Mouse (Mus musculus) forebrain, embryonic 13.5 days (tissue): ENCODE results near the gene Lhcgr. TPM values are rescaled to one million over a fixed set of nuclear protein-coding genes. Genes with fewer than 3 reads are reported as not detected.
"Not testable (repeated sequence)": the region's sequence is repeated elsewhere in the genome, so short reads cannot be mapped to it uniquely, and the experiment has no call there.

Source experiments
- ATAC-seq: fragments of 200-750 bp; cut with Nextera tagmentation; 2 replicates; pipeline ENCODE4 v1.8.0; 2017
- H3K27ac ChIP-seq: fragments of 300-500 bp; sonication (generic); 2 replicates; pipeline ENCODE4 v1.5.1; 2015; ENCODE audit warnings: inconsistent platforms, mild to moderate bottlenecking, moderate library complexity
- H3K27me3 ChIP-seq: fragments of 300-500 bp; sonication (generic); 2 replicates; pipeline ENCODE4 v1.6.1; 2015; ENCODE audit warnings: mild to moderate bottlenecking, inconsistent platforms
- H3K36me3 ChIP-seq: fragments of 300-500 bp; sonication (generic); 2 replicates; pipeline ENCODE4 v1.6.1; 2015; ENCODE audit warnings: mild to moderate bottlenecking, inconsistent platforms; ENCODE audit not compliant: poor library complexity, severe bottlenecking
- H3K4me1 ChIP-seq: fragments of 300-500 bp; sonication (generic); 2 replicates; pipeline ENCODE4 v1.6.1; 2015; ENCODE audit warnings: inconsistent platforms
- H3K4me2 ChIP-seq: fragments of 300-500 bp; sonication (generic); 2 replicates; pipeline ENCODE4 v1.6.1; 2015; ENCODE audit warnings: inconsistent platforms, mild to moderate bottlenecking, moderate library complexity
- H3K4me3 ChIP-seq: fragments of 300-500 bp; sonication (generic); 2 replicates; pipeline ENCODE4 v1.5.1; 2015; ENCODE audit warnings: mild to moderate bottlenecking, inconsistent platforms
- H3K9ac ChIP-seq: fragments of 300-500 bp; sonication (generic); 2 replicates; pipeline ENCODE4 v1.6.1; 2015; ENCODE audit warnings: mild to moderate bottlenecking, inconsistent platforms
- H3K9me3 ChIP-seq: fragments of 300-500 bp; sonication (generic); replicated peaks from 2 replicates; pipeline ENCODE4 v1.6.1; 2016; ENCODE audit warnings: inconsistent platforms
- WGBS: fragments of 180-500 bp; shearing (Covaris S2); methylation state at CpG from one replicate; pipeline ENCODE4 v1.1.7; 2015; 5-methylcytosine and 5-hydroxymethylcytosine counted together
- polyA plus RNA-seq: library from polyadenylated mRNA; unstranded; fragments of >200 nt; fragmentation: Nextera tagmentation; extraction: Ambion mirVana; gene quantifications from 2 replicates; pipeline ENCODE4 v1.2.1, GENCODE M21; 2015

The Lhcgr gene
- polyA plus RNA-seq, result 0.42 and 0.49 TPM in 2 replicates

- Histone ChIP-seq H3K36me3 (no peaks in the 10 kb centered on the region), H3K27me3 (peaks cover 19% of the 10 kb centered on the region), H3K4me2 (peak within 1 kb of the TSS; percentile 51), H3K4me3 (peak within 1 kb of the TSS; percentile 18; the same call in 1 of the 2 replicates), H3K9me3 (no peaks in the 10 kb centered on the region), H3K9ac (no peak within 1 kb of the TSS), H3K4me1 (peaks cover 6% of the 10 kb centered on the region), H3K27ac (no peak within 1 kb of the TSS)
- WGBS, result 24% methylated on average over 29 of the region's 31 CpGs
- ATAC-seq, result peak; percentile 62; the same call in 1 of the 2 replicates
These were observed at the start of gene Lhcgr for GRCm38 (mm10) chr17:88791440-88792152. TSS of gene Lhcgr (minus strand) at chr17:88791990.

GRCm38 (mm10) chr17:88817601-88818000 lies 25.8 kb upstream of the Lhcgr start:
- no peak; the same call in 1 of the 2 replicates for ATAC-seq

GRCm38 (mm10) chr17:88812943-88813342 lies 21.2 kb upstream of the Lhcgr start:
- not testable (repeated sequence) for H3K9ac ChIP-seq, H3K4me3 ChIP-seq, H3K27me3 ChIP-seq, H3K27ac ChIP-seq, H3K9me3 ChIP-seq, H3K36me3 ChIP-seq, H3K4me2 ChIP-seq, ATAC-seq, H3K4me1 ChIP-seq
- WGBS, result 87% methylated on average over 3 of the region's 3 CpGs

More at GRCm38 (mm10) chr17:88817601-88818000, 25.8 kb upstream of the Lhcgr start:
- H3K9ac ChIP-seq, result no peak overlapping the region
- H3K9me3 ChIP-seq, result no peaks in the 10 kb centered on the region
- H3K36me3 ChIP-seq, result no peaks in the 10 kb centered on the region
- no peaks in the 10 kb centered on the region for H3K4me1 ChIP-seq
- 46% methylated on average over 2 of the region's 2 CpGs for WGBS
- H3K27me3 ChIP-seq, result no peaks in the 10 kb centered on the region
- H3K27ac ChIP-seq, result no peak overlapping the region
- H3K4me3 ChIP-seq, result no peak overlapping the region
- H3K4me2 ChIP-seq, result no peak overlapping the region

- no peaks in the 10 kb centered on the region for H3K27me3 ChIP-seq
- H3K36me3 ChIP-seq, result no peaks in the 10 kb centered on the region
- H3K4me3 ChIP-seq, result no peak overlapping the region
- H3K9me3 ChIP-seq, result no peaks in the 10 kb centered on the region
- no peak overlapping the region for H3K9ac ChIP-seq
- no peak for ATAC-seq
- H3K4me1 ChIP-seq, result no peaks in the 10 kb centered on the region
- no peak overlapping the region for H3K4me2 ChIP-seq
- no peak overlapping the region for H3K27ac ChIP-seq
- 88% methylated on average over 5 of the region's 5 CpGs for WGBS
These were observed 19.0 kb upstream of the Lhcgr start for GRCm38 (mm10) chr17:88810807-88811206.

GRCm38 (mm10) chr17:88806421-88806820 lies 14.6 kb upstream of the Lhcgr start:
- Histone ChIP-seq H3K4me3 (no peak overlapping the region), H3K9me3 (no peaks in the 10 kb centered on the region), H3K27ac (no peak overlapping the region), H3K4me2 (no peak overlapping the region), H3K27me3 (no peaks in the 10 kb centered on the region), H3K9ac (no peak overlapping the region), H3K36me3 (no peaks in the 10 kb centered on the region), H3K4me1 (no peaks in the 10 kb centered on the region)
- WGBS, result 93% methylated on average over 8 of the region's 8 CpGs
- ATAC-seq, result no peak

- H3K27me3 ChIP-seq, result no peaks in the 10 kb centered on the region
- H3K27ac ChIP-seq, result no peak overlapping the region
- H3K4me2 ChIP-seq, result no peak overlapping the region
- no peaks in the 10 kb centered on the region for H3K36me3 ChIP-seq
- H3K9me3 ChIP-seq, result no peaks in the 10 kb centered on the region
- no peak overlapping the region for H3K9ac ChIP-seq
- no peak overlapping the region for H3K4me3 ChIP-seq
- no peak for ATAC-seq
- H3K4me1 ChIP-seq, result no peaks in the 10 kb centered on the region
These were observed 11.7 kb upstream of the Lhcgr start for GRCm38 (mm10) chr17:88803441-88803840.

GRCm38 (mm10) chr17:88790680-88791079 lies 1.1 kb downstream of the Lhcgr start:
- Histone ChIP-seq H3K36me3 (no peaks in the 10 kb centered on the region), H3K27ac (no peak overlapping the region), H3K9me3 (no peaks in the 10 kb centered on the region), H3K4me3 (no peak overlapping the region), H3K4me1 (peaks cover 6% of the 10 kb centered on the region), H3K4me2 (no peak overlapping the region), H3K27me3 (peaks cover 19% of the 10 kb centered on the region), H3K9ac (no peak overlapping the region)
- no peak for ATAC-seq
- WGBS, result 75% methylated on average over 2 of the region's 2 CpGs

GRCm38 (mm10) chr17:88788392-88788791 lies 3.4 kb downstream of the Lhcgr start:
- no peaks in the 10 kb centered on the region for H3K36me3 ChIP-seq
- 70% methylated on average over 2 of the region's 2 CpGs for WGBS
- H3K4me2 ChIP-seq, result no peak overlapping the region
- H3K27ac ChIP-seq, result no peak overlapping the region; the same call in 1 of the 2 replicates
- peak; percentile 36; the same call in 1 of the 2 replicates for ATAC-seq
- H3K4me1 ChIP-seq, result peaks cover 6% of the 10 kb centered on the region
- no peaks in the 10 kb centered on the region for H3K9me3 ChIP-seq
- no peak overlapping the region for H3K9ac ChIP-seq
- peaks cover 19% of the 10 kb centered on the region for H3K27me3 ChIP-seq
- no peak overlapping the region for H3K4me3 ChIP-seq

- H3K36me3 ChIP-seq, result no peaks in the 10 kb centered on the region
- 72% methylated on average over 6 of the region's 6 CpGs for WGBS
These were observed 4.9 kb downstream of the Lhcgr start for GRCm38 (mm10) chr17:88786881-88787280.

GRCm38 (mm10) chr17:88786385-88786784 lies 5.4 kb downstream of the Lhcgr start:
- 0 out of 2 replicates have a peak, but pooled peaks cover 1% of the 10 kb centered on the region for H3K4me1 ChIP-seq
- 88% methylated on average over 4 of the region's 4 CpGs for WGBS

More at GRCm38 (mm10) chr17:88786881-88787280, 4.9 kb downstream of the Lhcgr start:
- peaks cover 9% of the 10 kb centered on the region for H3K27me3 ChIP-seq
- no peak overlapping the region for H3K4me3 ChIP-seq
- no peak for ATAC-seq
- no peak overlapping the region for H3K4me2 ChIP-seq
- peaks cover 6% of the 10 kb centered on the region for H3K4me1 ChIP-seq
- H3K9ac ChIP-seq, result no peak overlapping the region
- no peaks in the 10 kb centered on the region for H3K9me3 ChIP-seq
- H3K27ac ChIP-seq, result no peak overlapping the region

GRCm38 (mm10) chr17:88779148-88779547 lies 12.6 kb downstream of the Lhcgr start:
- Histone ChIP-seq H3K9me3 (no peaks in the 10 kb centered on the region; the same call in 1 of the 2 replicates), H3K4me2 (no peak overlapping the region), H3K4me1 (0 out of 2 replicates have a peak, but pooled peaks cover 3% of the 10 kb centered on the region), H3K4me3 (no peak overlapping the region), H3K27me3 (peaks cover 8% of the 10 kb centered on the region; the same call in 1 of the 2 replicates), H3K9ac (no peak overlapping the region), H3K36me3 (no peaks in the 10 kb centered on the region), H3K27ac (no peak overlapping the region)
- peak; percentile 55; the same call in 1 of the 2 replicates for ATAC-seq
- WGBS, result 33% methylated on average over 3 of the region's 3 CpGs

More at GRCm38 (mm10) chr17:88786385-88786784, 5.4 kb downstream of the Lhcgr start:
- no peak for ATAC-seq
- Histone ChIP-seq H3K27me3 (peaks cover 4% of the 10 kb centered on the region; the same call in 1 of the 2 replicates), H3K9me3 (no peaks in the 10 kb centered on the region), H3K27ac (no peak overlapping the region), H3K4me2 (no peak overlapping the region), H3K9ac (no peak overlapping the region), H3K36me3 (no peaks in the 10 kb centered on the region), H3K4me3 (no peak overlapping the region)

- Histone ChIP-seq H3K27me3 (peaks cover 25% of the 10 kb centered on the region), H3K9me3 (no peaks in the 10 kb centered on the region; the same call in 1 of the 2 replicates), H3K36me3 (no peaks in the 10 kb centered on the region), H3K9ac (no peak overlapping the region), H3K27ac (0 out of 2 replicates have a peak overlapping the region, but pooled peaks have one; percentile 4), H3K4me3 (no peak overlapping the region), H3K4me1 (0 out of 2 replicates have a peak, but pooled peaks cover 11% of the 10 kb centered on the region), H3K4me2 (no peak overlapping the region)
- 49% methylated on average over 9 of the region's 9 CpGs for WGBS
- peak; percentile 25; the same call in 1 of the 2 replicates for ATAC-seq
These were observed 17.7 kb downstream of the Lhcgr start for GRCm38 (mm10) chr17:88774103-88774526.
